Mouse (Mus musculus) small intestine, adult 2 months (tissue): ENCODE measurements at regions not wholly inside any gene's neighbourhood (a gene's known extent, or its start where the extent isn't known, plus 50 kb on each side); places are given as distances from the start of the nearest gene placed in this dataset.
"Not testable (repeated sequence)": the region's sequence is repeated elsewhere in the genome, so short reads cannot be mapped to it uniquely, and the experiment has no call there.

Experiments
- CTCF ChIP-seq: fragments of 200-500 bp; IDR thresholded peaks from 2 replicates; pipeline ENCODE4 v1.5.1; 2012; ENCODE audit warnings: low read depth, mild to moderate bottlenecking, control low read depth, inconsistent platforms, low read length, moderate library complexity, mixed read lengths; ENCODE audit not compliant: insufficient replicate concordance, insufficient read length; ENCODE audit errors: extremely low read depth
- POLR2A ChIP-seq: fragments of 200-500 bp; IDR thresholded peaks from 2 replicates; pipeline ENCODE4 v1.6.1; 2012; ENCODE audit warnings: low read depth, mild to moderate bottlenecking, control low read depth, inconsistent platforms, low read length, moderate library complexity

GRCm38 (mm10) chr13:4778264-4778823 lies 169.4 kb upstream of the Akr1e1 start:
- TF ChIP-seq CTCF, POLR2A: not testable (repeated sequence)
